ENCODE assay signal across 8 mouse cellular contexts in genomic region chr15:102324654-102325473, GRCm38 (mm10). TPM values are rescaled to one million over a fixed set of nuclear protein-coding genes. Genes with fewer than 3 reads are reported as not detected.
DNase-seq lines count a peak whose midpoint lies in the region; ATAC-seq and TF ChIP-seq lines count a peak whose summit lies in the region.

No protein-coding gene starts in this region.

- ATAC-seq in intestine, embryonic 15.5 days, result no peak
- ATAC-seq in midbrain, embryonic 11.5 days (ENCODE audit: low FRiP score), result no peak

- no peaks in the 10 kb centered on the region for H3K27me3 ChIP-seq in intestine, embryonic 15.5 days (replicated peaks)
- H3K27me3 ChIP-seq in midbrain, embryonic 11.5 days (ENCODE audit: control insufficient read depth, insufficient read depth, low read length), result no peaks in the 10 kb centered on the region

- H3K4me3 ChIP-seq in layer of hippocampus, adult 2 months, result peak overlapping the region; percentile 43
- 0 out of 2 replicates have a peak overlapping the region, but pooled peaks have one; percentile 13 for H3K4me3 ChIP-seq in bone marrow macrophage, adult 2 months (ENCODE audit: insufficient read depth, low read length)
- no peak overlapping the region for H3K4me3 ChIP-seq in intestine, embryonic 15.5 days (replicated peaks)
- H3K4me3 ChIP-seq in midbrain, embryonic 11.5 days (ENCODE audit: low read depth, low read length), result no peak overlapping the region

- 0 out of 2 replicates have a peak overlapping the region, but pooled peaks have one; percentile 60 for H3K4me2 ChIP-seq in intestine, embryonic 15.5 days (replicated peaks)
- peak overlapping the region; percentile 81; the same call in 1 of the 2 replicates for H3K4me2 ChIP-seq in midbrain, embryonic 11.5 days

- DNase-seq in layer of hippocampus, adult 2 months (ENCODE audit: low spot score in 2 of 2), result no peak
- DNase-seq in layer of hippocampus, postnatal 36 days, result no peak
- no peak for DNase-seq in midbrain, embryonic 11.5 days (ENCODE audit: low spot score, missing footprints)
- DNase-seq in Muller cell, postnatal 12 days (ENCODE audit: inconsistent ontology term), result no peak
- DNase-seq in layer of hippocampus, adult 8-10 months (ENCODE audit: low spot score in 2 of 2), result no peak
- no peak for DNase-seq in cerebellum, adult 11 months

- peak overlapping the region; percentile 77 for H3K27ac ChIP-seq in layer of hippocampus, adult 2 months
- no peak overlapping the region for H3K27ac ChIP-seq in bone marrow macrophage, adult 2 months (ENCODE audit: insufficient read depth, low read depth, low read length)
- no peak overlapping the region for H3K27ac ChIP-seq in intestine, embryonic 15.5 days
- H3K27ac ChIP-seq in midbrain, embryonic 11.5 days (ENCODE audit: low read depth, low read length), result no peak overlapping the region

- H3K9me3 ChIP-seq in intestine, embryonic 15.5 days, result no peaks in the 10 kb centered on the region
- H3K9me3 ChIP-seq in midbrain, embryonic 11.5 days (ENCODE audit: control insufficient read depth, low read length), result no peaks in the 10 kb centered on the region

- TF ChIP-seq POLR2A in bone marrow macrophage, adult 2 months (IDR thresholded peaks at IDR 0.05; ENCODE audit: borderline replicate concordance, low read depth, low read length), result no peak

- H3K36me3 ChIP-seq in intestine, embryonic 15.5 days, result peaks cover 32% of the 10 kb centered on the region
- H3K36me3 ChIP-seq in midbrain, embryonic 11.5 days (ENCODE audit: control insufficient read depth, insufficient read depth, low read length), result peaks cover 16% of the 10 kb centered on the region

- WGBS in intestine, embryonic 15.5 days, result 76% methylated on average over 12 of the region's 12 CpGs
- WGBS in midbrain, embryonic 11.5 days, result 69% methylated on average over 12 of the region's 12 CpGs

- H3K4me1 ChIP-seq in bone marrow macrophage, adult 2 months (ENCODE audit: control insufficient read depth, insufficient read depth, low read length), result peaks cover 6% of the 10 kb centered on the region
- peaks cover 4% of the 10 kb centered on the region; the same call in 1 of the 2 replicates for H3K4me1 ChIP-seq in intestine, embryonic 15.5 days (replicated peaks)
- peaks cover 8% of the 10 kb centered on the region for H3K4me1 ChIP-seq in midbrain, embryonic 11.5 days (ENCODE audit: control insufficient read depth, insufficient read depth, low read length)

- no peak overlapping the region for H3K9ac ChIP-seq in intestine, embryonic 15.5 days
- no peak overlapping the region for H3K9ac ChIP-seq in midbrain, embryonic 11.5 days (ENCODE audit: low read length)

- peak; percentile 47 for TF ChIP-seq CTCF in layer of hippocampus, adult 2 months (conservative IDR thresholded peaks at IDR 0.05)
- no peak for TF ChIP-seq CTCF in bone marrow macrophage, adult 2 months (IDR thresholded peaks at IDR 0.05; ENCODE audit: low read depth, low read length)

RNA-seq across cellular contexts. Expression of gene Pfdn5, which starts 1.1 kb away (rescaled TPM):
- 100 to 1,000 TPM; 433 to 437 TPM for total RNA-seq in layer of hippocampus, adult 2 months (2021)
- 100 to 1,000 TPM; 400 to 436 TPM for total RNA-seq in layer of hippocampus, postnatal 36 days (2021)
- polyA plus RNA-seq in bone marrow macrophage, adult 2 months (2012; ENCODE audit: insufficient read depth, insufficient read length, missing spikeins), result 542 and 550 TPM in 2 replicates
- 306 and 309 TPM in 2 replicates for polyA plus RNA-seq in intestine, embryonic 15.5 days (2015; fragmentation: Nextera tagmentation; extraction: Ambion mirVana)
- polyA plus RNA-seq in midbrain, embryonic 11.5 days (2014; fragmentation: Nextera tagmentation; extraction: Ambion mirVana), result 404 and 408 TPM in 2 replicates
- 100 to 1,000 TPM; 400 to 493 (median 445) TPM for total RNA-seq in layer of hippocampus, adult 8-10 months (2022)

RNA-seq across cellular contexts. Expression of gene Myg1, which starts 6.6 kb away (rescaled TPM):
- total RNA-seq in layer of hippocampus, adult 2 months (2021), result 10 to 100 TPM; 61.0 to 70.2 TPM
- total RNA-seq in layer of hippocampus, postnatal 36 days (2021), result 10 to 100 TPM; 65.9 to 69.8 TPM
- polyA plus RNA-seq in bone marrow macrophage, adult 2 months (2012; ENCODE audit: insufficient read depth, insufficient read length, missing spikeins), result 41.5 and 46.2 TPM in 2 replicates
- polyA plus RNA-seq in intestine, embryonic 15.5 days (2015; fragmentation: Nextera tagmentation; extraction: Ambion mirVana), result 77.8 and 88.4 TPM in 2 replicates
- polyA plus RNA-seq in midbrain, embryonic 11.5 days (2014; fragmentation: Nextera tagmentation; extraction: Ambion mirVana), result 97.8 and 99.5 TPM in 2 replicates
- 10 to 100 TPM; 66.5 to 76.4 (median 71.6) TPM for total RNA-seq in layer of hippocampus, adult 8-10 months (2022)

RNA-seq across cellular contexts. Expression of gene Aaas, which starts 25.7 kb away (rescaled TPM):
- 10 to 100 TPM; 24.5 to 26.5 TPM for total RNA-seq in layer of hippocampus, adult 2 months (2021)
- 10 to 100 TPM; 21.4 to 24.2 TPM for total RNA-seq in layer of hippocampus, postnatal 36 days (2021)
- 35.7 and 39.7 TPM in 2 replicates for polyA plus RNA-seq in bone marrow macrophage, adult 2 months (2012; ENCODE audit: insufficient read depth, insufficient read length, missing spikeins)
- polyA plus RNA-seq in intestine, embryonic 15.5 days (2015; fragmentation: Nextera tagmentation; extraction: Ambion mirVana), result 58.2 and 62.7 TPM in 2 replicates
- polyA plus RNA-seq in midbrain, embryonic 11.5 days (2014; fragmentation: Nextera tagmentation; extraction: Ambion mirVana), result 76.5 and 82.5 TPM in 2 replicates
- total RNA-seq in layer of hippocampus, adult 8-10 months (2022), result 10 to 100 TPM; 20.6 to 33.5 (median 24.7) TPM

RNA-seq across cellular contexts. Expression of gene Espl1, which starts 28.8 kb away (rescaled TPM):
- 1 to 10 TPM; 1.7 to 2.1 TPM for total RNA-seq in layer of hippocampus, adult 2 months (2021)
- total RNA-seq in layer of hippocampus, postnatal 36 days (2021), result 1 to 10 TPM; 1.4 to 1.8 TPM
- 15.6 and 17.9 TPM in 2 replicates for polyA plus RNA-seq in bone marrow macrophage, adult 2 months (2012; ENCODE audit: insufficient read depth, insufficient read length, missing spikeins)
- polyA plus RNA-seq in intestine, embryonic 15.5 days (2015; fragmentation: Nextera tagmentation; extraction: Ambion mirVana), result 18.3 and 19.7 TPM in 2 replicates
- polyA plus RNA-seq in midbrain, embryonic 11.5 days (2014; fragmentation: Nextera tagmentation; extraction: Ambion mirVana), result 29.4 and 33.3 TPM in 2 replicates
- total RNA-seq in layer of hippocampus, adult 8-10 months (2022), result 1 to 10 TPM in 2 of 4 experiments, under 1 TPM in 2; 0.67 to 2.4 (median 1.1) TPM

RNA-seq across cellular contexts. Expression of gene Sp7, which starts 42.1 kb away (rescaled TPM):
- under 1 TPM; 0.32 to 0.49 TPM for total RNA-seq in layer of hippocampus, adult 2 months (2021)
- total RNA-seq in layer of hippocampus, postnatal 36 days (2021), result under 1 TPM; 0.38 to 0.57 TPM
- 0.25 TPM in 1 of 2 replicates, not detected in the other for polyA plus RNA-seq in bone marrow macrophage, adult 2 months (2012; ENCODE audit: insufficient read depth, insufficient read length, missing spikeins)
- 0.59 and 0.68 TPM in 2 replicates for polyA plus RNA-seq in intestine, embryonic 15.5 days (2015; fragmentation: Nextera tagmentation; extraction: Ambion mirVana)
- 0.51 and 0.90 TPM in 2 replicates for polyA plus RNA-seq in midbrain, embryonic 11.5 days (2014; fragmentation: Nextera tagmentation; extraction: Ambion mirVana)
- under 1 TPM; 0.37 to 0.78 (median 0.59) TPM for total RNA-seq in layer of hippocampus, adult 8-10 months (2022)

Comparison
In these comparisons a context has a peak if more than half of its experiments do, and no peak if none do; other contexts are left out.
1. H3K4me3 ChIP-seq: peak in layer of hippocampus, adult 2 months (single experiment) and bone marrow macrophage, adult 2 months (single experiment); none in intestine, embryonic 15.5 days (single experiment) and midbrain, embryonic 11.5 days (single experiment).